8 mouse cellular contexts compared by ENCODE assay signal in genomic region chr6:87216114-87216591, GRCm38 (mm10).
A peak's percentile ranks its signal among the peaks of the same experiment; 100 is the strongest.
DNase-seq lines count a peak whose midpoint lies in the region; ATAC-seq lines count a peak whose summit lies in the region.

No protein-coding gene starts in this region.

- H3K9me3 ChIP-seq in limb, embryonic 10.5 days (replicated peaks), result no peaks in the 10 kb centered on the region
- H3K9me3 ChIP-seq in midbrain, embryonic 15.5 days, result no peaks in the 10 kb centered on the region

- peaks cover 50% of the 10 kb centered on the region for H3K36me3 ChIP-seq in limb, embryonic 10.5 days
- H3K36me3 ChIP-seq in midbrain, embryonic 15.5 days (replicated peaks), result no peaks in the 10 kb centered on the region

- no peak for ATAC-seq in midbrain, embryonic 15.5 days (replicated peaks)

- H3K4me3 ChIP-seq in limb, embryonic 10.5 days, result no peak overlapping the region
- H3K4me3 ChIP-seq in midbrain, embryonic 15.5 days, result no peak overlapping the region

- H3K27me3 ChIP-seq in limb, embryonic 10.5 days (ENCODE audit: low read depth, poor library complexity, severe bottlenecking), result no peaks in the 10 kb centered on the region
- no peaks in the 10 kb centered on the region for H3K27me3 ChIP-seq in midbrain, embryonic 15.5 days (replicated peaks)

- peaks cover 56% of the 10 kb centered on the region for H3K4me1 ChIP-seq in limb, embryonic 10.5 days
- H3K4me1 ChIP-seq in midbrain, embryonic 15.5 days, result no peaks in the 10 kb centered on the region

- no peak overlapping the region for H3K9ac ChIP-seq in midbrain, embryonic 15.5 days

- no peak overlapping the region for H3K4me2 ChIP-seq in midbrain, embryonic 15.5 days

- DNase-seq in gastrocnemius, adult 18-20 months (ENCODE audit: low spot score), result peak; percentile 53
- no peak for DNase-seq in gastrocnemius, postnatal 10 days
- peak; percentile 21 for DNase-seq in thymus, postnatal 0 days (ENCODE audit: low spot score)
- DNase-seq in thymus, adult 18-20 months, result no peak
- DNase-seq in limb, embryonic 10.5 days (ENCODE audit: low spot score), result no peak
- peak; percentile 38 for DNase-seq in thymus, postnatal 25 days
- DNase-seq in spleen, postnatal 4 days (ENCODE audit: low spot score in 2 of 2), result no peak

- peak overlapping the region; percentile 61; the same call in 1 of the 2 replicates for H3K27ac ChIP-seq in limb, embryonic 10.5 days
- H3K27ac ChIP-seq in midbrain, embryonic 15.5 days, result no peak overlapping the region

- 81% methylated on average over 2 of the region's 2 CpGs for WGBS in limb, embryonic 10.5 days
- WGBS in midbrain, embryonic 15.5 days, result 68% methylated on average over 2 of the region's 2 CpGs

Comparison
In these comparisons a context has a peak if more than half of its experiments do, and no peak if none do; other contexts are left out.
1. DNase-seq: peak in gastrocnemius, adult 18-20 months (single experiment), thymus, postnatal 0 days (single experiment) and thymus, postnatal 25 days (single experiment); none in gastrocnemius, postnatal 10 days (single experiment), thymus, adult 18-20 months (0 of 2), limb, embryonic 10.5 days (single experiment) and spleen, postnatal 4 days (0 of 2).